Mouse (Mus musculus): ENCODE results near the gene Csrp1. TPM values are rescaled to one million over a fixed set of nuclear protein-coding genes. Genes with fewer than 3 reads are reported as not detected.

Gene Csrp1
- polyA plus RNA-seq, 1 experiment from 2014 or later, result 32.7 TPM

DNA sequence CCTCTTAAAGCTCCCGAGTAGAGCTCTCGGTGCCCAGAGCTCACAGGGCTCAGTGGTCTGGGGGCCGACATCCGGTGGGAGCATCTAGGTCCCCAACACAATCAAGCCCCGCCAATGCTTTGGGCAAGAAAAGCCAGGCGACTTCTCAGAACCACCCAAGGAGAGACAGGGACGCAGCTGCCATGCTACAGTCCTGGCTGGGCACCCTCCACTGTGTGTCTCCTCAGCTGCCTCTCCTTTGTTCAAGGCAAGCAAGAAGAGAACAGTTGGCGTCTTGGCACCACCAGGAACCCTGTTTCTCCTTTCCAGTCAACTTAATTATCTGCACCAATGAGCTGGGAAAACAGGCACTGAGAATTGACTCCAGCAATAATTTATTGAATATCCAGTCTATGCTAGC lies 38.7 kb upstream of the Csrp1 start:
- Histone ChIP-seq H3K9ac (no peak overlapping the region), H3K4me2 (no peak overlapping the region), H3K4me1 (replicated peaks) (peaks cover 3% of the 10 kb centered on the region; the same call in 1 of the 2 replicates), H3K27ac (replicated peaks) (no peak overlapping the region), H3K36me3 (replicated peaks) (no peaks in the 10 kb centered on the region), H3K4me3 (replicated peaks) (no peak overlapping the region), H3K27me3 (peaks cover 24% of the 10 kb centered on the region), H3K9me3 (replicated peaks) (no peaks in the 10 kb centered on the region)
- no peak for ATAC-seq (ENCODE audit: insufficient read depth)
- WGBS (ENCODE audit: insufficient replicate concordance), result 49% methylated on average over 8 of the region's 8 CpGs

DNA sequence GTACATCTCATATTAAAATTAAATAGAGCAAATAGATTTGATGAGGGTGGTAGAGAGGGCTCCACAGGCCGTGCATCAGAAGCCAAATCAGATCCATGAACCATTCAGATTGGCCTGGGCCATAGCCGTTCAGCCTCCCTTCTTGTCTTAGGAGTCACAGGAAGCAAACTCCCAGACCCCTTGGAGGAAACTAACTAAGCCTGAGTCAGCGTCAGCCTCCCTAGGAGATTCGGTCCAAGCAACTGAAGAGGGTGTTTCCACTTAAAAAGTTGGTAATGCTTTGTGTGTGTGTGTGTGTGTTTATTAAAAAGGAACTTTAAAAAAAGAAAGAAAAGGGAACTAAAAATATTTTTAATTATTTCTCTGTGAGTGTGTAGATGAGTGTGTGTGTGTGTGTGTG lies 35.0 kb upstream of the Csrp1 start:
- Histone ChIP-seq H3K4me1 (replicated peaks) (peaks cover 26% of the 10 kb centered on the region), H3K4me3 (replicated peaks) (no peak overlapping the region), H3K9ac (no peak overlapping the region), H3K9me3 (replicated peaks) (no peaks in the 10 kb centered on the region), H3K36me3 (replicated peaks) (no peaks in the 10 kb centered on the region), H3K4me2 (no peak overlapping the region), H3K27me3 (peaks cover 62% of the 10 kb centered on the region), H3K27ac (replicated peaks) (no peak overlapping the region)
- ATAC-seq (ENCODE audit: insufficient read depth), result no peak
- WGBS (ENCODE audit: insufficient replicate concordance), result 47% methylated on average over 4 of the region's 4 CpGs

DNA sequence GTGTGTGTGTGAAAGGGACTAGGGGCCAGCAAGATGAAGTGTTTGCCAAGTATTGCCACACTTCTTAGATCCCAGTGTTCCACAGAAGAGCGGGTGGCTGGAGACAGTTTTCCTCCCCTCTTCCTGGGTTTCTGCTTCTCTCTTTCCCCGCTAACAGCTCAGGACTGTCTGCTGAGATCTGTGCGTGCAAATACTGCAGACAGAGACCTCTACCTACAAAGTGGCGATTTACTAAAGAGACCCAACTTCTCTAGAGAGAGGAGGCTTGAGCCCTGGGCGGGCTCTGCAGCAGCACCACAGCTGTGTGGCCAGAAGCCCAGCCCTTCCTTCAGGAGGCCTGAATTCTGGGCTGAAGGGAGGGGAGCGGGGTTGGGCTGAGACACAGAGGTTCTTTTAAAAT lies 34.5 kb upstream of the Csrp1 start:
- Histone ChIP-seq H3K9me3 (replicated peaks) (no peaks in the 10 kb centered on the region), H3K9ac (no peak overlapping the region), H3K36me3 (replicated peaks) (no peaks in the 10 kb centered on the region), H3K4me2 (no peak overlapping the region), H3K27ac (replicated peaks) (no peak overlapping the region), H3K4me1 (replicated peaks) (peaks cover 26% of the 10 kb centered on the region), H3K27me3 (peaks cover 66% of the 10 kb centered on the region), H3K4me3 (replicated peaks) (no peak overlapping the region)
- WGBS (ENCODE audit: insufficient replicate concordance), result 39% methylated on average over 6 of the region's 6 CpGs
- no peak for ATAC-seq (ENCODE audit: insufficient read depth)

DNA sequence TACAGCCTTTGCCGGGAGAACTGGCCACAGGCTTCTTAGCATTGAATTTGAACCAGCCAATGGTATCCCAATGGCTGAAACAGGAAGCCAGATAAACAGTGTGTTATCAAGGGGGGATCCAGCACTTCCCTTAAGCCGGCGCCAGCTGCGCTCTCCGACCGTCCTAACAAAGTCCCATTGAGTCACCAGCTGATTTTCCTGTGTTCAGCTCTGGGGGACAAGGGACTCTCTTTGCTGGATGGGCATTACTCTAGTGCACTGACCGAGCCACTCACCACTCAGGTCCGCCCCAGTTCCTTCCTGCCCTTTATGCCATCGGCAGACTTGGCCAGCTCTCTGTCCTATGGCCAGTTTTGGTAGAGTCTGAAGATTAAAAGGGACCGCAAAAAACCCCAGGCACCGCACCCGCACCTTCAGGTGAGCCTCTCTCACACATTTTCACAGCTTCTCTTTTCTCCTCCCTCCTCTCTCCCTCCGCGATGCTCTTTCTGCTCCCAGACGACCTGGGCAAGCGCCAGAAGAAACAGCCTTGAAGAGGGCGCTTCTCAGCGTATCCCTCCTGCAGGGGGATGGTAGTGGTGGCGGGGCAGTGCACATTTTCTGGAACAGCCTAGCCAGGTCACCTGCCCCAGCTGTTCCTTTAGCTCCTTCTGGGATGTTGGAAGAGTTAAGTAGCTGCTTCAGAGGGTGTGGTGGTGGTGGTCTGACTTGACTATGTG lies 32.9 kb upstream of the Csrp1 start:
- peak overlapping the region; percentile 82 for H3K4me2 ChIP-seq
- H3K4me3 ChIP-seq (replicated peaks), result peak overlapping the region; percentile 60
- H3K9ac ChIP-seq, result no peak overlapping the region
- WGBS (ENCODE audit: insufficient replicate concordance), result 1% methylated on average over 19 of the region's 19 CpGs
- H3K9me3 ChIP-seq (replicated peaks), result no peaks in the 10 kb centered on the region
- H3K4me1 ChIP-seq (replicated peaks), result peaks cover 34% of the 10 kb centered on the region
- H3K36me3 ChIP-seq (replicated peaks), result no peaks in the 10 kb centered on the region
- H3K27me3 ChIP-seq, result peaks cover 69% of the 10 kb centered on the region
- no peak overlapping the region for H3K27ac ChIP-seq (replicated peaks)
- no peak for ATAC-seq (ENCODE audit: insufficient read depth)

DNA sequence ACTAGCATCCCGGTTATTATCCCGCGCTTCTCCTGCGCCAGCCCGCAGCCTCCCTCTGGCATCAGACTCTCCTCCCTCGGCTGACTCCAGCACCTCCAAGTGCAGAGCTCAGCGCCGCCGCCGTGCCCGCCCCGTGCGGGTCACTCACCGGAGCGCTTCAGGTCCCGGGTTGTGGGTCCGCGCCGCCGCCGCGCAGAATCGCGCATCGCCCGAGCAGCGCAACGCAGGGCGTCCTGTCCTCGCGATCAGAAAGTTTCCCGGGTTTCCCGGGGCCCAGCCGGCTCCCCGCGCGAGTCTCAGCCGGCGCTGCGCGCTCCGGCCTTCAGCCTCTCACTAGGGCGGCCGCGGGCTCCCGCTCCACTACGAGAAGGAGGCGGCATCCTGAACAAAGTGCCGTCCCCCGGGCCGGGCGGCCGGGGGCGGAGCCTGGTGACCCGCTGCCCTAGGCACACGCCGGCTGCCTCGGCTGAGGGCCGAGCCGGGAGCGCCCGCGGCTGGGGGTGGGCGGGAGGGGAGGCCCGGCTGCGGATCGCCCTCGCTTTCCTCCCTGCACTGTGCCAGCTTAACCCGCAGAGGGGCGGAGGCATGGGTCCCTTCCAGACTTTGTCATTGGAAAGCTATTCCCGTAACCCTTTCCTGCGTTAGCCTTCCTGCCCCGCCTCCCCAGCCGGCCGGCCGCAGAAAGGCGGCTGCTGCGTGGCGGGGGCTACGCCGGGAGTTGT lies 31.9 kb upstream of the Csrp1 start:
- peak overlapping the region; percentile 40; the same call in 1 of the 2 replicates for H3K9ac ChIP-seq
- no peaks in the 10 kb centered on the region for H3K9me3 ChIP-seq (replicated peaks)
- peak overlapping the region; percentile 82 for H3K4me2 ChIP-seq
- H3K4me3 ChIP-seq (replicated peaks), result peak overlapping the region; percentile 60
- H3K4me1 ChIP-seq (replicated peaks), result peaks cover 34% of the 10 kb centered on the region
- 0 out of 2 replicates have a peak overlapping the region, but pooled peaks have one; percentile 45 for H3K27ac ChIP-seq (replicated peaks)
- H3K36me3 ChIP-seq (replicated peaks), result no peaks in the 10 kb centered on the region
- peaks cover 69% of the 10 kb centered on the region for H3K27me3 ChIP-seq
- peak; percentile 72 for ATAC-seq (ENCODE audit: insufficient read depth)
- WGBS (ENCODE audit: insufficient replicate concordance), result under 1% methylated on average over 73 of the region's 81 CpGs

DNA sequence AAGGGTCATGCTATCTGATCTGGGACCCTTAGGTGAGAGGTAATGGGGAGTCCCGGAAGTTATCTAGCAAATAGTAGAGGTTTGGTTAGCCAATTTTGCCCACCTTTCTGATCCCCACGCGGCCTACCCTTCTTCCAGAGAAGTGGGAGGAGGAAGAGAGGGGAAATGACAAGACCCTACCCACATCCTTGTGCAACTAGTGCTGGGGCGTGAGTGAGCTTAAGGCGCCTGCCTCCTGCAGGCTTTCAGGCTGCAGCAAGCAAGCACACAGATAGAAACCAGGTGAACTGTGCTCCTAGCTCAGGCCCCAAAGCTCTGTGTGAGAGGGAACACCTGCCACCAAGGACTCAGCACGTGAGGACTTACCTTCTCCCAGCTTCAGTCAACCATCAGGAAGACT lies 31.2 kb upstream of the Csrp1 start:
- Histone ChIP-seq H3K9me3 (replicated peaks) (no peaks in the 10 kb centered on the region), H3K4me2 (peak overlapping the region; percentile 82), H3K4me1 (replicated peaks) (peaks cover 34% of the 10 kb centered on the region), H3K27me3 (peaks cover 65% of the 10 kb centered on the region), H3K27ac (replicated peaks) (no peak overlapping the region), H3K4me3 (replicated peaks) (peak overlapping the region; percentile 60), H3K9ac (0 out of 2 replicates have a peak overlapping the region, but pooled peaks have one; percentile 40), H3K36me3 (replicated peaks) (no peaks in the 10 kb centered on the region)
- WGBS (ENCODE audit: insufficient replicate concordance), result 12% methylated on average over 6 of the region's 6 CpGs
- no peak for ATAC-seq (ENCODE audit: insufficient read depth)

DNA sequence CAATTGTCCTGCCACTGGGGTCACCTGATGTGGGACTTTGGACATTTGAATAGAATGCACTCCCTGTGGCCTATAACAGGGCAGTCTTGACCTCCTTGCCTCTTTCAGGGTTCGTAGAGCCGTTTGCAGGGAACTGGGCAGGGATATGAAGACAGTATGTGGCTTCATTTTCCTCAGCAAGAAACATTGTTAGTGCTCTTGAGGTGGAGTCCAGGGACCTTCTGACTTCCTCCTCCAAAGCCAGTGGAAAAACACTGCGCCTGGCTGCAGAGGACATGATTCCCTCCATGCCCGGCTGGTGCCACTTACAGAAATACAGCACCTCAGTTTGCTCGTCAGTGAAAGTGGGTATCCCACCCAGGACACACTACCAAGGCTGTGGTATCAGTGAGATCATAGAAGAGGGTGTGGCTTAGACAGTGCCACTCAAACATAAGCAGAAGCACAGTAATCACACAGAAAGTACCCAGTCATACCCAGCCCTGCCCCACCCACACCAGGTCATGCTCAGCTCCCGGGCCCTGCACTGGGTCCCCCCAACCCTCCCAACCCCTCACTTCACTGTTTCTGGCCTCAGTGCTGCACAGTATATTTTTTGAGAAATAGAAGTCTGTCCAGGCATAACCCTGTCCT lies 29.0 kb upstream of the Csrp1 start:
- Histone ChIP-seq H3K4me1 (replicated peaks) (peaks cover 34% of the 10 kb centered on the region), H3K9me3 (replicated peaks) (no peaks in the 10 kb centered on the region), H3K4me3 (replicated peaks) (no peak overlapping the region), H3K27me3 (peaks cover 47% of the 10 kb centered on the region), H3K27ac (replicated peaks) (no peak overlapping the region), H3K4me2 (peak overlapping the region; percentile 41; the same call in 1 of the 2 replicates), H3K9ac (no peak overlapping the region), H3K36me3 (replicated peaks) (no peaks in the 10 kb centered on the region)
- ATAC-seq (ENCODE audit: insufficient read depth), result no peak
- WGBS (ENCODE audit: insufficient replicate concordance), result 40% methylated on average over 6 of the region's 6 CpGs

DNA sequence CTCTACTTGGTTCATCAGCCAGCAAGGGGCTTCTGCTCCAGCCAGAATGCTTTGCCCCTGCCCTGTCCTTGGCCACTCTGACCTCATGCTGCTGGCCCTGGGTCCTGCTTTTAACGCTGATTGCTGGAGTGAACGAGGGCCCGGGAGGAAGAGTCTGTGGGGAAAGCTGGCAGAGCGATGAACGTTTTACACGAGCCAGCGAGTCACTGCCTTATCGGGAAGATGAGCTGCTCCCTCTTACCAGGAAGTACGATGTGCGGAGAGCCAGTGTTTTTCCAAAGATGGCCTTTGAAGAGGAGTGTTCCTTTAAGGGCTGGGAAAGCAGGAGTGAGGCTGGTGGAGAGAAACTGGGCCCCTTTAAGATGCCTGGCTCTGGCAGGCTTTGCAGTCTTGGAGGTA lies 28.4 kb upstream of the Csrp1 start:
- H3K9me3 ChIP-seq (replicated peaks), result no peaks in the 10 kb centered on the region
- H3K36me3 ChIP-seq (replicated peaks), result no peaks in the 10 kb centered on the region
- no peak overlapping the region for H3K9ac ChIP-seq
- peaks cover 42% of the 10 kb centered on the region for H3K27me3 ChIP-seq
- no peak overlapping the region for H3K27ac ChIP-seq (replicated peaks)
- H3K4me2 ChIP-seq, result peak overlapping the region; percentile 41; the same call in 1 of the 2 replicates
- no peak overlapping the region for H3K4me3 ChIP-seq (replicated peaks)
- ATAC-seq (ENCODE audit: insufficient read depth), result no peak
- H3K4me1 ChIP-seq (replicated peaks), result peaks cover 32% of the 10 kb centered on the region
- 24% methylated on average over 10 of the region's 10 CpGs for WGBS (ENCODE audit: insufficient replicate concordance)

DNA sequence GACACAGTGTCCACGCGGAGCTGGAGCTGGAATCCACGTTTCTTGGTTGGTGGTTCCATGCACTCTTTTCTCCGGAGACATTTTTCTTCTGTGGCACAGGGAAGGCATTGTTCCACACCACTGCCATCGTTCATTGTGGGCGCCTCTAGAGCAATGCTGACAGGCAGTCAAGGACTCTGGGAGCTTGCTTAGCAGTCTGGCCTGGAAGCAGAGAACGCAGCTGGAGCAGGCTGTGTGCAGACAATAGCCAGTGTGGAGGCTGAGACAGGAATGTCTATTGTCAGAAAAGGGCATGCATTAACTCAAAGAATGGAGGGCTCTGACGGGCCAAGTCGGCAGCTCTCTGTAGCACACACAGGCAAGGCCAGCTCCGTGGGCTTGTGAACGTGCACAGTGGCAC lies 25.7 kb upstream of the Csrp1 start:
- 70% methylated on average over 11 of the region's 11 CpGs for WGBS (ENCODE audit: insufficient replicate concordance)
- no peak overlapping the region for H3K27ac ChIP-seq (replicated peaks)
- no peaks in the 10 kb centered on the region for H3K36me3 ChIP-seq (replicated peaks)
- no peak for ATAC-seq (ENCODE audit: insufficient read depth)
- H3K9ac ChIP-seq, result no peak overlapping the region
- no peak overlapping the region for H3K4me2 ChIP-seq
- no peaks in the 10 kb centered on the region for H3K9me3 ChIP-seq (replicated peaks)
- peaks cover 15% of the 10 kb centered on the region for H3K4me1 ChIP-seq (replicated peaks)
- peaks cover 28% of the 10 kb centered on the region for H3K27me3 ChIP-seq
- H3K4me3 ChIP-seq (replicated peaks), result no peak overlapping the region

DNA sequence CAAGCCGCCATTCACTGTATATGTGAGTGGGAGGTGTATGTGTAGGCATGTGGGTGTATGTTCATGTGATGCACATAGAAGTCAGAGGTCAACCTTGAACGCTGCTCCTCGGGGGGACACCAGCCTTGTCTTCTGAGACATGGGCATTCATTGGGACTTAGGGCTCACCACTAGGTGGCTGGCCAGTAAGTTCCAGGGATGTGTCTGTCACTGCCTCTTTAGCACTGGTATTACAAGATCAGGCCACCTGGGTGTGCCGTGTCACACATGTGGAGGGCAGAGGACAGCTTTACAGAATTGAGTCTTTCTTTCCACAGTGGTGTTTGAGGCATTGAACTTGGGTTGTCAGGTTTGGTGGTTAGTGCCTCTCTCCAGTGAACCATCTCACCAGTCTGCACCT lies 22.4 kb upstream of the Csrp1 start:
- peaks cover 28% of the 10 kb centered on the region for H3K4me1 ChIP-seq (replicated peaks)
- H3K9ac ChIP-seq, result no peak overlapping the region
- H3K9me3 ChIP-seq (replicated peaks), result no peaks in the 10 kb centered on the region
- no peak overlapping the region for H3K27ac ChIP-seq (replicated peaks)
- peaks cover 19% of the 10 kb centered on the region for H3K27me3 ChIP-seq
- no peak overlapping the region for H3K4me2 ChIP-seq
- ATAC-seq (ENCODE audit: insufficient read depth), result no peak
- H3K36me3 ChIP-seq (replicated peaks), result no peaks in the 10 kb centered on the region
- H3K4me3 ChIP-seq (replicated peaks), result no peak overlapping the region
- 64% methylated on average over 4 of the region's 4 CpGs for WGBS (ENCODE audit: insufficient replicate concordance)

DNA sequence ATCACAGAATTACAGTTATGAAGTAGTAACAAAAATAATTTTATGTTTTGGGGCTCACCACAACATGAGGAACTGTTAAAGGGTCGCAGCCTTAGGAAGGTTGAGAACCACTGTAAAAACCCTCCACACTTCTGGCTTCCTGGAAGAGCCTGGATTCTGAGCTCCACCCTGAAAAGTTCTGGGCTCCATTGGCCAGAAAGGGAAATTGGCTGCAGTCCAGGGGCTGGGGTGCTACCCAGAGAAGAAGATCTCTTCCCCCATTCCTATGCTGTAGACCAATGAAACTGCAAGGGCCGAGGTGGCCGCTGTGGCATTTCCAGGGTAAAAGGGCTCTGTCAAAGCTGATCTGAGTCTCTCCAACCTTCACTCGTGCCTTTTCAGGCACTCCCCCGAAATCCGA lies 21.8 kb upstream of the Csrp1 start:
- H3K4me1 ChIP-seq (replicated peaks), result peaks cover 28% of the 10 kb centered on the region
- no peak for ATAC-seq (ENCODE audit: insufficient read depth)
- H3K4me2 ChIP-seq, result no peak overlapping the region
- H3K4me3 ChIP-seq (replicated peaks), result no peak overlapping the region
- no peaks in the 10 kb centered on the region for H3K9me3 ChIP-seq (replicated peaks)
- peaks cover 19% of the 10 kb centered on the region for H3K27me3 ChIP-seq
- no peak overlapping the region for H3K27ac ChIP-seq (replicated peaks)
- no peak overlapping the region for H3K9ac ChIP-seq
- H3K36me3 ChIP-seq (replicated peaks), result no peaks in the 10 kb centered on the region
- WGBS (ENCODE audit: insufficient replicate concordance), result 54% methylated on average over 6 of the region's 6 CpGs

Data from liver, embryonic 15.5 days (tissue).